In genomic region chr17:11722478-11722877, GRCm38 (mm10) we compare ENCODE assay signal across 26 mouse cellular contexts.
DNase-seq lines count a peak whose midpoint lies in the region; ATAC-seq and TF ChIP-seq lines count a peak whose summit lies in the region.
"Had no signal": no experiment of that assay in that cellular context is flagged by ENCODE, and none has a peak within 500 bp of the region (broad histone marks: within the 10 kb centered on the region; RNA-seq: fewer than 3 reads in every experiment).

No protein-coding gene starts in this region.

- H3K4me1 ChIP-seq in kidney, embryonic 16.5 days (ENCODE audit: insufficient read depth, low read length) = no peaks in the 10 kb centered on the region
- peaks cover 8% of the 10 kb centered on the region; the same call in 1 of the 2 replicates for H3K4me1 ChIP-seq in midbrain, embryonic 13.5 days (replicated peaks)
- H3K4me1 ChIP-seq in midbrain, embryonic 11.5 days (ENCODE audit: control insufficient read depth, insufficient read depth, low read length) = no peaks in the 10 kb centered on the region
- no peaks in the 10 kb centered on the region for H3K4me1 ChIP-seq in liver, postnatal 0 days (ENCODE audit: insufficient read depth)
- H3K4me1 ChIP-seq: embryonic facial prominence, embryonic 15.5 days; forebrain, embryonic 12.5 days; hindbrain, embryonic 10.5 days; lung, embryonic 15.5 days; neural tube, embryonic 12.5 days had no signal

- peak; percentile 20 for DNase-seq in kidney, adult 11 months
- DNase-seq in midbrain, embryonic 11.5 days (ENCODE audit: low spot score, missing footprints) = no peak
- DNase-seq in right cerebral cortex, adult 2 months (ENCODE audit: low spot score in 2 of 2) = peak; percentile 25 to 31
- DNase-seq in right cerebral cortex, postnatal 4 days = no peak
- DNase-seq in kidney, postnatal 25 days = peak; percentile 9 to 41
- no peak for DNase-seq in liver, postnatal 0 days
- DNase-seq: adrenal gland, adult 2 months; adrenal gland, postnatal 36 days; cerebellum, adult 2 months; cerebellum, postnatal 14 days; forebrain, postnatal 0 days; gastrocnemius, postnatal 14 days; heart, postnatal 14 days; liver had no signal

- no peaks in the 10 kb centered on the region for H3K9me3 ChIP-seq in kidney, embryonic 16.5 days (ENCODE audit: low read length)
- no peaks in the 10 kb centered on the region for H3K9me3 ChIP-seq in midbrain, embryonic 13.5 days
- no peaks in the 10 kb centered on the region for H3K9me3 ChIP-seq in midbrain, embryonic 11.5 days (ENCODE audit: control insufficient read depth, low read length)
- H3K9me3 ChIP-seq in liver, postnatal 0 days (ENCODE audit: low read length) = no peaks in the 10 kb centered on the region
- H3K9me3 ChIP-seq: embryonic facial prominence, embryonic 10.5 days; embryonic facial prominence, embryonic 15.5 days; forebrain, embryonic 12.5 days; hindbrain, embryonic 10.5 days; lung, embryonic 15.5 days; midbrain, embryonic 12.5 days; neural tube, embryonic 12.5 days had no signal

- 90% methylated on average over 1 of the region's 1 CpGs for WGBS in kidney, embryonic 16.5 days
- WGBS in midbrain, embryonic 13.5 days = 81% methylated on average over 1 of the region's 1 CpGs
- WGBS in midbrain, embryonic 11.5 days = 94% methylated on average over 1 of the region's 1 CpGs
- 57% methylated on average over 1 of the region's 1 CpGs for WGBS in liver, postnatal 0 days (ENCODE audit: insufficient replicate concordance)

- H3K9ac ChIP-seq in kidney, embryonic 16.5 days (replicated peaks; ENCODE audit: low read length) = no peak overlapping the region
- no peak overlapping the region for H3K9ac ChIP-seq in midbrain, embryonic 13.5 days (replicated peaks)
- no peak overlapping the region for H3K9ac ChIP-seq in midbrain, embryonic 11.5 days (ENCODE audit: low read length)
- no peak overlapping the region for H3K9ac ChIP-seq in liver, postnatal 0 days (replicated peaks)
- H3K9ac ChIP-seq: embryonic facial prominence, embryonic 15.5 days; forebrain, embryonic 12.5 days; forebrain, postnatal 0 days; liver, embryonic 14.5 days; lung, embryonic 15.5 days; midbrain, embryonic 12.5 days; neural tube, embryonic 12.5 days had no signal

- no peak for ATAC-seq in kidney, embryonic 16.5 days (ENCODE audit: low FRiP score, low TSS enrichment)
- ATAC-seq in midbrain, embryonic 13.5 days = no peak
- ATAC-seq in midbrain, embryonic 11.5 days (ENCODE audit: low FRiP score) = no peak
- no peak for ATAC-seq in liver, postnatal 0 days
- ATAC-seq: CD4-positive, CD25-positive, alpha-beta regulatory T cell, adult 4 months; forebrain, postnatal 0 days; intestine, postnatal 0 days had no signal

- no peak for TF ChIP-seq CTCF in liver, postnatal 0 days (IDR thresholded peaks at IDR 0.05; ENCODE audit: low read depth)

- no peak for TF ChIP-seq EP300 in liver, postnatal 0 days (IDR thresholded peaks at IDR 0.05; ENCODE audit: low read depth)

- no peaks in the 10 kb centered on the region for H3K36me3 ChIP-seq in kidney, embryonic 16.5 days (ENCODE audit: insufficient read depth, low read length)
- H3K36me3 ChIP-seq in midbrain, embryonic 13.5 days = no peaks in the 10 kb centered on the region
- H3K36me3 ChIP-seq in midbrain, embryonic 11.5 days (ENCODE audit: control insufficient read depth, insufficient read depth, low read length) = no peaks in the 10 kb centered on the region
- no peaks in the 10 kb centered on the region for H3K36me3 ChIP-seq in liver, postnatal 0 days (replicated peaks; ENCODE audit: insufficient read depth, low read length)
- H3K36me3 ChIP-seq: embryonic facial prominence, embryonic 10.5 days; embryonic facial prominence, embryonic 15.5 days; forebrain, embryonic 12.5 days; hindbrain, embryonic 10.5 days; lung, embryonic 15.5 days; midbrain, embryonic 12.5 days; neural tube, embryonic 12.5 days had no signal

- no peak overlapping the region for H3K27ac ChIP-seq in kidney, embryonic 16.5 days (ENCODE audit: low read length)
- H3K27ac ChIP-seq in midbrain, embryonic 13.5 days = peak overlapping the region; percentile 20; the same call in 1 of the 2 replicates
- H3K27ac ChIP-seq in midbrain, embryonic 11.5 days (ENCODE audit: low read depth, low read length) = no peak overlapping the region
- no peak overlapping the region for H3K27ac ChIP-seq in liver, postnatal 0 days (ENCODE audit: low read depth)
- H3K27ac ChIP-seq: embryonic facial prominence, embryonic 10.5 days; embryonic facial prominence, embryonic 15.5 days; forebrain, embryonic 12.5 days; hindbrain, embryonic 10.5 days; liver, embryonic 14.5 days; lung, embryonic 15.5 days; midbrain, embryonic 12.5 days; neural tube, embryonic 12.5 days had no signal

- no peak overlapping the region for H3K4me3 ChIP-seq in kidney, embryonic 16.5 days (ENCODE audit: low read length)
- H3K4me3 ChIP-seq in midbrain, embryonic 13.5 days (replicated peaks) = no peak overlapping the region
- H3K4me3 ChIP-seq in midbrain, embryonic 11.5 days (ENCODE audit: low read depth, low read length) = no peak overlapping the region
- no peak overlapping the region for H3K4me3 ChIP-seq in liver, postnatal 0 days (ENCODE audit: low read depth, low read length)
- H3K4me3 ChIP-seq: embryonic facial prominence, embryonic 10.5 days; embryonic facial prominence, embryonic 15.5 days; forebrain, embryonic 12.5 days; hindbrain, embryonic 10.5 days; lung, embryonic 15.5 days; midbrain, embryonic 12.5 days; neural tube, embryonic 12.5 days had no signal

- H3K4me2 ChIP-seq in kidney, embryonic 16.5 days (replicated peaks; ENCODE audit: low read depth, low read length) = no peak overlapping the region
- no peak overlapping the region for H3K4me2 ChIP-seq in midbrain, embryonic 13.5 days (replicated peaks)
- no peak overlapping the region for H3K4me2 ChIP-seq in midbrain, embryonic 11.5 days
- no peak overlapping the region for H3K4me2 ChIP-seq in liver, postnatal 0 days (ENCODE audit: low read depth, low read length)
- H3K4me2 ChIP-seq: embryonic facial prominence, embryonic 15.5 days; forebrain, embryonic 12.5 days; lung, embryonic 15.5 days; midbrain, embryonic 12.5 days; neural tube, embryonic 12.5 days had no signal

- H3K27me3 ChIP-seq in kidney, embryonic 16.5 days (ENCODE audit: insufficient read depth, low read length) = no peaks in the 10 kb centered on the region
- no peaks in the 10 kb centered on the region for H3K27me3 ChIP-seq in midbrain, embryonic 13.5 days
- H3K27me3 ChIP-seq in midbrain, embryonic 11.5 days (ENCODE audit: control insufficient read depth, insufficient read depth, low read length) = no peaks in the 10 kb centered on the region
- no peaks in the 10 kb centered on the region for H3K27me3 ChIP-seq in liver, postnatal 0 days (ENCODE audit: insufficient read depth, low read length)
- H3K27me3 ChIP-seq: embryonic facial prominence, embryonic 15.5 days; lung, embryonic 15.5 days; midbrain, embryonic 12.5 days; neural tube, embryonic 12.5 days had no signal

Comparison
In these comparisons a context has a peak if more than half of its experiments do, and no peak if none do; other contexts are left out.
1. DNase-seq: peak in kidney, adult 11 months (single experiment), right cerebral cortex, adult 2 months (2 of 2) and kidney, postnatal 25 days (2 of 2); none in midbrain, embryonic 11.5 days (single experiment), right cerebral cortex, postnatal 4 days (single experiment) and liver, postnatal 0 days (single experiment).